Comparison of ENCODE assay signal across 12 mouse cellular contexts in genomic region chr13:99030579-99031200, GRCm38 (mm10). TPM values are rescaled to one million over a fixed set of nuclear protein-coding genes. Genes with fewer than 3 reads are reported as not detected.
A peak's percentile ranks its signal among the peaks of the same experiment; 100 is the strongest.
DNase-seq lines count a peak whose midpoint lies in the region; ATAC-seq and TF ChIP-seq lines count a peak whose summit lies in the region.
"Had no signal": no experiment of that assay in that cellular context is flagged by ENCODE, and none has a peak within 500 bp of the region (broad histone marks: within the 10 kb centered on the region; RNA-seq: fewer than 3 reads in every experiment).

No protein-coding gene starts in this region.

- peak overlapping the region; percentile 42 for H3K27ac ChIP-seq in embryonic facial prominence, embryonic 12.5 days
- no peak overlapping the region for H3K27ac ChIP-seq in embryonic facial prominence, embryonic 10.5 days (replicated peaks)
- peak overlapping the region; percentile 49 for H3K27ac ChIP-seq in hindbrain, embryonic 12.5 days
- H3K27ac ChIP-seq in midbrain, embryonic 16.5 days (ENCODE audit: low read length): peak overlapping the region; percentile 76
- H3K27ac ChIP-seq: heart, embryonic 15.5 days; left cerebral cortex, adult 2 months had no signal

- no peaks in the 10 kb centered on the region for H3K9me3 ChIP-seq in embryonic facial prominence, embryonic 12.5 days
- H3K9me3 ChIP-seq in embryonic facial prominence, embryonic 10.5 days: no peaks in the 10 kb centered on the region
- no peaks in the 10 kb centered on the region for H3K9me3 ChIP-seq in hindbrain, embryonic 12.5 days (replicated peaks)
- no peaks in the 10 kb centered on the region for H3K9me3 ChIP-seq in midbrain, embryonic 16.5 days (replicated peaks; ENCODE audit: control insufficient read depth, low read length, poor library complexity, severe bottlenecking)
- H3K9me3 ChIP-seq: heart, embryonic 15.5 days had no signal

- no peak overlapping the region for H3K4me2 ChIP-seq in embryonic facial prominence, embryonic 12.5 days (replicated peaks)
- 0 out of 2 replicates have a peak overlapping the region, but pooled peaks have one; percentile 11 for H3K4me2 ChIP-seq in hindbrain, embryonic 12.5 days (replicated peaks)
- H3K4me2 ChIP-seq in midbrain, embryonic 16.5 days (ENCODE audit: low read length): peak overlapping the region; percentile 19
- H3K4me2 ChIP-seq: heart, embryonic 15.5 days had no signal

- 68% methylated on average over 15 of the region's 15 CpGs for WGBS in embryonic facial prominence, embryonic 12.5 days
- WGBS in embryonic facial prominence, embryonic 10.5 days: 72% methylated on average over 15 of the region's 15 CpGs
- 39% methylated on average over 15 of the region's 15 CpGs for WGBS in hindbrain, embryonic 12.5 days
- WGBS in midbrain, embryonic 16.5 days: 16% methylated on average over 15 of the region's 15 CpGs

- TF ChIP-seq POLR2A in brain, embryonic 14.5 days (IDR thresholded peaks at IDR 0.05; ENCODE audit: borderline replicate concordance, extremely low read depth, insufficient read depth, insufficient read length, poor library complexity, severe bottlenecking): no peak

- no peaks in the 10 kb centered on the region for H3K36me3 ChIP-seq in embryonic facial prominence, embryonic 12.5 days
- H3K36me3 ChIP-seq in embryonic facial prominence, embryonic 10.5 days (replicated peaks): no peaks in the 10 kb centered on the region
- H3K36me3 ChIP-seq in hindbrain, embryonic 12.5 days: no peaks in the 10 kb centered on the region
- H3K36me3 ChIP-seq in midbrain, embryonic 16.5 days (ENCODE audit: control insufficient read depth, insufficient read depth, low read length): no peaks in the 10 kb centered on the region
- H3K36me3 ChIP-seq: heart, embryonic 15.5 days had no signal

- no peak for ATAC-seq in embryonic facial prominence, embryonic 12.5 days (ENCODE audit: insufficient number of reproducible peaks, insufficient read depth, low FRiP score, low TSS enrichment)
- ATAC-seq in hindbrain, embryonic 12.5 days (ENCODE audit: low FRiP score): no peak
- peak; percentile 69 for ATAC-seq in midbrain, embryonic 16.5 days
- ATAC-seq in cerebellum, adult (ENCODE audit: insufficient number of reproducible peaks, low FRiP score, low TSS enrichment): no peak
- ATAC-seq: lung, postnatal 0 days had no signal

- H3K9ac ChIP-seq in embryonic facial prominence, embryonic 12.5 days: no peak overlapping the region
- no peak overlapping the region for H3K9ac ChIP-seq in hindbrain, embryonic 12.5 days
- no peak overlapping the region; the same call in 1 of the 2 replicates for H3K9ac ChIP-seq in midbrain, embryonic 16.5 days (ENCODE audit: low read depth, low read length)
- H3K9ac ChIP-seq: heart, embryonic 15.5 days had no signal

- no peaks in the 10 kb centered on the region for H3K27me3 ChIP-seq in embryonic facial prominence, embryonic 12.5 days
- 0 out of 2 replicates have a peak, but pooled peaks cover 5% of the 10 kb centered on the region for H3K27me3 ChIP-seq in embryonic facial prominence, embryonic 10.5 days (replicated peaks; ENCODE audit: low read depth, poor library complexity, severe bottlenecking)
- peaks cover 3% of the 10 kb centered on the region; the same call in 1 of the 2 replicates for H3K27me3 ChIP-seq in hindbrain, embryonic 12.5 days
- no peaks in the 10 kb centered on the region for H3K27me3 ChIP-seq in midbrain, embryonic 16.5 days (ENCODE audit: control insufficient read depth, insufficient read depth, low read depth, low read length)
- H3K27me3 ChIP-seq: heart, embryonic 15.5 days had no signal

- no peak for DNase-seq in embryonic facial prominence, embryonic 10.5 days (ENCODE audit: low spot score)
- peak; percentile 69 for DNase-seq in brain, embryonic 14.5 days (ENCODE audit: low read depth)
- no peak for DNase-seq in lung, adult 18-20 months
- no peak for DNase-seq in lung, postnatal 4 days
- DNase-seq: kidney, adult 9 months had no signal

- TF ChIP-seq CTCF in brain, embryonic 14.5 days (IDR thresholded peaks at IDR 0.05; ENCODE audit: borderline replicate concordance, extremely low read depth, insufficient read depth, insufficient read length): no peak

- peaks cover 22% of the 10 kb centered on the region for H3K4me1 ChIP-seq in embryonic facial prominence, embryonic 12.5 days
- H3K4me1 ChIP-seq in embryonic facial prominence, embryonic 10.5 days: peaks cover 39% of the 10 kb centered on the region
- H3K4me1 ChIP-seq in hindbrain, embryonic 12.5 days: peaks cover 34% of the 10 kb centered on the region
- peaks cover 26% of the 10 kb centered on the region for H3K4me1 ChIP-seq in midbrain, embryonic 16.5 days (ENCODE audit: control insufficient read depth, insufficient read depth, low read length)

- H3K4me3 ChIP-seq in embryonic facial prominence, embryonic 12.5 days: no peak overlapping the region
- H3K4me3 ChIP-seq in embryonic facial prominence, embryonic 10.5 days: no peak overlapping the region
- H3K4me3 ChIP-seq in hindbrain, embryonic 12.5 days: no peak overlapping the region
- no peak overlapping the region for H3K4me3 ChIP-seq in midbrain, embryonic 16.5 days (ENCODE audit: low read depth, low read length)
- H3K4me3 ChIP-seq: heart, embryonic 15.5 days; left cerebral cortex, adult 2 months had no signal

RNA-seq across cellular contexts. Expression of gene 1700024P04Rik, which starts 46.3 kb away (rescaled TPM):
- polyA plus RNA-seq in embryonic facial prominence, embryonic 12.5 days (2016; fragmentation: Nextera tagmentation; extraction: Ambion mirVana): not detected in 2 replicates
- polyA plus RNA-seq in embryonic facial prominence, embryonic 10.5 days (2016; fragmentation: Nextera tagmentation; extraction: Ambion mirVana): not detected in 2 replicates
- not detected in 2 replicates for polyA plus RNA-seq in brain, embryonic 14.5 days (2012; rRNA removed)
- polyA plus RNA-seq in hindbrain, embryonic 12.5 days (2016; fragmentation: Nextera tagmentation; extraction: Ambion mirVana): not detected in 2 replicates
- polyA plus RNA-seq in midbrain, embryonic 16.5 days (2015; fragmentation: Nextera tagmentation; extraction: Ambion mirVana): not detected in 2 replicates
- polyA plus RNA-seq: heart, embryonic 15.5 days; lung, postnatal 0 days had no signal
